Mouse (Mus musculus) T-helper 17 cell (primary cell): ENCODE measurements around the gene Zswim8.

Source experiments
- in situ Hi-C, 2 experiments: fragments of 300-600 bp; cut with MboI, MseI; formaldehyde crosslinking; loops; 1 replicate in 1 of 2; 2 replicates in 1 of 2; pipeline ENCODE4 v1.15.1; 2025; ENCODE audit warnings: high pct_unique_total_duplicates in 2 of 2

Zswim8 gene

DNA sequence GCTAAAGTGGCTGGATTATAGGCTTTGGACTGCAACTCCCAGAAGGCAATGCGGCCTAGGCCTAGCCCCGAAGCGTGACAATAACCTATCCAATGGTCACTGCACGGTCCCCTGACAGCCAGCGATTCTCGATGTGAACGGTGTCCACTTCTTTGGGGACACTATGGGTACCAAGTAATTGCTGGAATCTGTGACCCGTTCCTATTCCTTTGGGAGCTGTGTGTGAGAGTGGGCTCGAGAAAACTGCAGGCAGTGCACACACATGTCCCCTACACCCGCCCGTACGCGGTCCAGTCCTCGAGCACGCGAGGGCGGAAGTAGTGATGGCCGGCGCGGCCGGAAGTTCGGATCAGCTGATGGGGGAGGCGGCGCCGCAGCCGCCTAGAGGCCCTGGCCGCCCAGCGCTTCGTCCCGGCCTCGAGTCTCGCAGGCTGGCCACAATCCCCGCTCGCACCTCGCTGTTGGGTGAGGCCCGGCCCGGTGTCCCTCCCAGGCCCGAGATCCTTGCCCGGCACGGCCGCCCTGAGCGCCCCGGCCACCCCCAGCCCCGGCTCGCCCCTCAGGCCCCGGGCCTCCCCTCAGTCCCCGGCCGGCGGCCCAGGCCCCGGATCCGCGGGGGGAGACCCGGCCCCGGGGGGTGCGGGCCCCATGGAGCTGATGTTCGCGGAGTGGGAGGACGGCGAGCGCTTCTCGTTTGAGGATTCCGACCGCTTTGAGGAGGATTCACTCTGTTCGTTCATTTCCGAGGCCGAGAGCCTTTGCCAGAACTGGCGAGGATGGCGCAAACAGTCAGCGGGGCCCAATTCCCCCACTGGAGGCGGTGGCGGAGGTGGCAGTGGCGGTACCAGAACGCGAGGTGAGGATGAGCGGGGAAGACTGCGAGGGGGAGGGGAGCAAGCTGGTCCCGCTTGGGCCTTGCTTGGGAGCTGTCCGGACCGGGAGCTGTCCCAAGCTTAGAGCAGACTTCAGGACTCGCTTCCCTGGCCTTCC is at the start of gene Zswim8:
Zswim8 (plus strand) TSS at position 352 of the 990 bp plus-strand sequence.
- in situ Hi-C loops, result no loop called here

GRCm38 (mm10) chr14:20658326-20658725 is 49.0 kb upstream of the Zswim8 start:
- in situ Hi-C loops, result loop anchor here (5.0 kb wide), 1 partner anchor 81 kb away; no protein-coding TSS in a partner anchor

- in situ Hi-C loops, result loop anchor here (5.0 kb wide), 1 partner anchor 82 kb away; no protein-coding TSS in a partner anchor
Measured at GRCm38 (mm10) chr14:20658902-20659301, 48.5 kb upstream of the Zswim8 start.

DNA sequence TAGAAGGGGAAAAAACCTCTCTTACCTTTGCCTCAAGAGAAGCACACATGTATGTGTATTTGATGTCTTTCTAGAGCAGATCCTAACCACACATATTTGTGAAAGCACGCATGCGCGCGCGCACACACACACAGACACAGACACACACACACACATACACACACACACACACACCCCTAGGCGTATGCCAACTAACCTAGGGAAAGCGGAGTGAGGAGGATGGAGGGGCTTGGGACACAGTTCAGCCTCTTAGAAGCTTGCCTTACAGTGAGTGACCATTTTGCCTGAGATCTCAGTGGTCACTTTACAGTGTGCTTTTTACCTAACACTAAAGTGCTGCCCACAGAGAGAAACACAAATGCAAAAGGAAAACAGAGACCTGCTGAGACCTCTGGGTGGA is 47.7 kb upstream of the Zswim8 start:
- in situ Hi-C loops, result loop anchor here (5.0 kb wide), 1 partner anchor 82 kb away; no protein-coding TSS in a partner anchor

GRCm38 (mm10) chr14:20660827-20661660 is 46.3 kb upstream of the Zswim8 start:
- in situ Hi-C loops, result no loop called here

GRCm38 (mm10) chr14:20661661-20662331 is 45.6 kb upstream of the Zswim8 start:
- in situ Hi-C loops, result no loop called here

- in situ Hi-C loops, result no loop called here
Measured at GRCm38 (mm10) chr14:20662740-20663139, 44.6 kb upstream of the Zswim8 start.

- in situ Hi-C loops, result no loop called here
Measured at GRCm38 (mm10) chr14:20663601-20664000, 43.8 kb upstream of the Zswim8 start.

DNA sequence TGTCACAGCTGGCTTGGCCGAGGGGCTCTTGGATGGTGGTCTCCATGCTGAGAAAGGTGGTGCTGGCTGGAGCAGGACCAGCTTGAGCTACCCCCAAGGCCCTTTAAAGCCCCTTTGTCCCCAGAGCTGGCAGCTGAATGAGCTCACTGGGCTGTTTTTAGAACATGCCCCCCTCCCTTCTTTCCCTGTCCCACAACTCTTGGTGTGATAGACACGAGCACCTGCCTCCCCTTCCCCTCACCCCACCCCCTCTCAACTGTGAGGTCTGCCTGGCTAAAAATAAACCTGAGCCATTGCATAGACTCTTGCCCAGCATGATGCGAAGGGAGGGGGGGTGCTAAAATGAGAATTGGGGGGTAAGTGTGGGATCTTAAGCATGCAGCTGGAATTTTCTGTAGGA is 42.9 kb upstream of the Zswim8 start:
- in situ Hi-C loops, result no loop called here

DNA sequence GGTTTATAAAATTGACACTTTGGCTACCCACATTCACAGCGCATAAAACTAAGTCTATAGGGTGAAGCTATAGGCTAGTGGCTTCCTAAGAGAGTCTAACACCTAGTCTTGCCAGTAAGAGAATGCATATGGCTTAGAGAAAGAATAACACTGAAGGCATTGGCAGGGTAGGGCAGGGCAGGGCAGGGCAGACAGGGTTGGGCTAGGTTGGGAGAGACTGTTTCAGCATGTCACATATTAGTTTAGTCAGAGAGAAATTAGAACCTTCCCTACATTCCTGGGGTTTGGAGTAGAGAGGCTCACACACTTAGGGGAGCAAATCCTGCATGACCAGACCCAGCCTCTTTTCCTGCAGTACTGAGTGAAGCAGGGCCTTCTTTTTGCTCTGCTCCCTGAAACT is 39.9 kb upstream of the Zswim8 start:
- in situ Hi-C loops, result no loop called here

- in situ Hi-C loops, result no loop called here
Measured at GRCm38 (mm10) chr14:20668154-20668810, 39.1 kb upstream of the Zswim8 start, which contains the start of gene Synpo2l. Gene Synpo2l, minus strand, starts transcription at chr14:20668354.

- in situ Hi-C loops, result no loop called here
Measured at GRCm38 (mm10) chr14:20672990-20673389, 34.4 kb upstream of the Zswim8 start.

- in situ Hi-C loops, result no loop called here
Measured at GRCm38 (mm10) chr14:20673735-20674063, 33.7 kb upstream of the Zswim8 start.

DNA sequence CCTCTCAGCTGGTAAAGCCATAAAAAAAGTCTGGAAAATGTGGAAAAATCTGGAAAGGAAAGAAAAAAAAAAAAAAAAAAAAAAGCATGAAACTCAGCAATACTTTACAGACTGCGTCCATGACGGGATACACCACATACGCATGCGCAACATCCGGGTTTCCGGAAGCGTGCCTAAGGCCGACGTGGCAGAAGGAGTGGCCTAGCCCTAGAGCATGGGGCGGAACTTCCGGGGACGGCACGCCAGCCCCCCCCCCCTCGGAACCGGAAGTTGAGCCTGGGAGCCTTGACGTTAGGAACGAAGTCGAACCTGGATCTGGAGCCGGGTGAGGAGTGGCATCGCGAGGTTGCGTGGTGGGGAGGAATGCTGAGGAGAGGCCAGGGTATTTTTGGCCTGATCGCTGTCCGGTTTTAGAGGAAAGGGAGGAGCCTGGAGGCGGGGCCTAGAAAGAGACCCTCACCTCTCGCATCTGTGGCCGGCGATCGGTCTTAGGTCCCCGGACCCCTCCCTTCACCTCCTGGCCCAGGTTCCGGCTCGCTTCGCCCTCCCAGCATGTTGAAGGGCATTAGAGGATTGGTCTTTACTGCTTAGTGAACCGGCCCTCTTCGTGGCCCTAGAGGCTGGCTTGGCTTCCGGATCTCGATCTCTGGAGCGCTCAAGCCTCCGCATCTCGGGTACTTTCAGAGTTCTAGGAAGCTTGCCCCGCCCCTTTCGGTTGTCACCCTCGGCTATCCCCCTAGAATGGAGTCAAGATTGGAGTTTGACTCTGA is 33.1 kb upstream of the Zswim8 start, which contains the start of gene Sec24c:
Sec24c (plus strand) TSS at position 245 of the 770 bp plus-strand sequence.
- in situ Hi-C loops, result no loop called here

- in situ Hi-C loops, result no loop called here
Measured at GRCm38 (mm10) chr14:20677906-20678305, 29.4 kb upstream of the Zswim8 start.

DNA sequence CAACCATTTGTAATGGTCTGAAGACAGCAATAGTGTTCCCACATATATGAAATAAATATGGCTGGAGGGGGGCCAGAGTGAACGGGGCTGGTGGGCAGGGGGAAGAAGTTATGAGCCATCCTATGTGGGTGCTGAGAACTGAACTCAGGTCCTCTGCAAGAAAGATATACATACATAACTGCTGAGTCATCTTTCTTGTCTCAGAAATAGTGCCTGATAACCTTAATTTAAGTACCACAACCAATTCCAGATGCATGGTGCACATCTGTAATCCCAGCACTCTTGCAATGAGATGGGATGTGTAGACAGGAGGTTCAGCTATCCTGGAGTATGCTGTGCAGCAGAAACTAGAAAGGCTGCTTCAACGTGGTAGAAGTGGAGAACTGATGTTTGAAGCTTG is 25.6 kb upstream of the Zswim8 start:
- in situ Hi-C loops, result no loop called here

GRCm38 (mm10) chr14:20682498-20682897 is 24.9 kb upstream of the Zswim8 start:
- in situ Hi-C loops, result no loop called here

DNA sequence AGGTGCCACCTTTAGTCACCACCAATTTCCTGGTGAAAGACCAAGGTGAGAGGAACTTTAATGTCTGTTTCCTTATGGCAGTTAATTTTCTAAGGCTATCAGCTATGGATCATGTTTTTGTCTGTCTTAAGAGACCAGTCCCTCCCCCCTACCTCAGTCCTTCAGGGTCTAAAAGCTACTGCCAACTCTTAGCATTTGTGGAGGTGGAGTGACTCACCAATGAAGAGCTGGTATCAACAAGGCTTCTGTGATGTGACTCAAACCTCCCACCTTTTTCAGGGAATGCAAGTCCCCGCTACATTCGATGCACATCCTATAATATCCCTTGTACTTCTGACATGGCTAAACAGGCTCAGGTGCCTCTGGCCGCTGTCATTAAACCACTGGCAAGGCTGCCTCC is 20.8 kb upstream of the Zswim8 start:
- in situ Hi-C loops, result no loop called here

- in situ Hi-C loops, result no loop called here
Measured at GRCm38 (mm10) chr14:20689009-20689408, 18.3 kb upstream of the Zswim8 start.

DNA sequence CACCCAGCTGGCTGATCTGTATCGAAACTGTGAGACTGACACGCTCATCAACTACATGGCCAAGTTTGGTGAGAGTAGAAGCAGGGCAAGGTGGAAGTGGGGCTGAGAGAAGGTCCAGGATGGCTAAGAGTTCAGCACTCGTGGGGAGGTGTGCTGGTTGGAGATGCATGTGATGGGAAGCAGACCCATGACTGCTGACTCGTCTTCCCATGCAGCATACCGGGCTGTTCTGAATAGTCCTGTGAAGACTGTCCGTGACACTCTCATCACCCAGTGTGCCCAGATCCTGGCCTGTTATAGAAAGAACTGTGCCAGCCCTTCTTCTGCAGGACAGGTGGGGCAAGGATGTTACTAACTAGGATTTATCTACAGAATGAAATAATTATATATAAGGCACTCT is 15.6 kb upstream of the Zswim8 start:
- in situ Hi-C loops, result no loop called here
